Mouse (Mus musculus): ENCODE measurements around the gene Ino80d. TPM values are rescaled to one million over a fixed set of nuclear protein-coding genes. Genes with fewer than 3 reads are reported as not detected.

Ino80d gene
- total and polyA plus RNA-seq, 2 experiments from 2014 or later, result 5.7 to 11.9 TPM

DNA sequence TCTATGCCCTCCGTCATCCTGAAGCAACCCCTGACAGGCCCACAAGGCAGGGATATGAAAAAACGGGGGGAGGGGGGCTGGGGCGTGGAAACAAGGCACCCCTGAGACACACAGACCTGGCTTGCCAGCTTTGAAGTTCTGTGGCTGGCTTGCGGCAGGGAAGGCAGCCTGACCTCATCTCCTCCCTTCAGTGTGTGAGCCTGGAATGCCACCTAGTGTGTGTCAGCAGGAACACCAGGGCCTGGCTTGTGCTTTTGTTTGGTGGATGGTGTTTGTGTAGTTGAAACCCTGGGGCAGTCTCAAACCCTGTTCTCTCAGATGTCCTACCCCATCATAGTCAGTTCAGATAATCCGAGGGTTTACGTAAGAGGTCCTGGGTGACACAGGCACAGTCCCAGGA lies 150.2 kb downstream of the Ino80d start:
- ATAC-seq, result peak; percentile 98
- Histone ChIP-seq H3K9me3 (ENCODE audit: low read length) (no peaks in the 10 kb centered on the region), H3K9ac (no peak overlapping the region), H3K4me2 (ENCODE audit: low read depth) (no peak overlapping the region), H3K4me1 (ENCODE audit: insufficient read depth) (no peaks in the 10 kb centered on the region), H3K4me3 (ENCODE audit: low read depth, low read length) (no peak overlapping the region), H3K27ac (ENCODE audit: low read depth, low read length) (no peak overlapping the region), H3K27me3 (ENCODE audit: insufficient read depth, low read length) (no peaks in the 10 kb centered on the region), H3K36me3 (ENCODE audit: insufficient read depth) (no peaks in the 10 kb centered on the region)
- DNase-seq, result peak; percentile 90
- WGBS, result 20% methylated on average over 6 of the region's 6 CpGs
- peak; percentile 99 for TF ChIP-seq CTCF (IDR thresholded peaks at IDR 0.05; ENCODE audit: low read depth)

DNA sequence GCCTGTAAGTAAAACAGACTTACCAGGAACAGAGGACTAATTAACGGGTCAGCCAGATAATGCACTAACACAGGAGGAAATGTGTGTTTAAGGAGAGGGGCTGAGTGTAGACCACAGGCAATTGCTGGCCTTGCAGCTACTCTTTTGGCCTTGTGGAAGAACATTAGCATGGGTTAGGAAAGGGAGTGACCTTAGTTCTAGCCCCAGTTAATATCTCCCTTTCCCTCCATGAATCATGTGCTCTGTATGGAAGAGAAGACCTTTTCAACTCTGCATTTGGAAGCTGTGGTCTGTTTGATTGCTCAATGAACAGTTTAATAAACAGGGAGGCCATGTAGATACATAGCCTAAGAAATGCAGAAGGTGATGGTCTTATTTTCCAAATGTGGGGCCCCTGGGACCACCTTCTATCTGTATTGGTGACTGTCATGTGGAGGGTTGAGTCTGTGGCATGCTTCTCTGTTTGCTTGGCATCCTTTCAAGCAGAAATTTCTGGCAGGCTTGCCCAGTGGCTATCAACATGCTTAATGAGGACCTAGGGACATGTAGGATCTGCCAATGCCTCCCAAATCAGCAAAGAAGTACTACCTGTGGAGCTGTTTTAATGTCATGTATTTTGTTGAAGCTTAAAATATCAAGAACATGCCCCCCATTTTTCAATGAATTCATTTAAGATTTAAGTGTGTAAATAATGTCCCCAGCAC lies 157.4 kb downstream of the Ino80d start:
- H3K4me1 ChIP-seq (ENCODE audit: insufficient read depth), result no peaks in the 10 kb centered on the region
- no peak overlapping the region for H3K9ac ChIP-seq
- H3K27me3 ChIP-seq (ENCODE audit: insufficient read depth, low read length), result no peaks in the 10 kb centered on the region; the same call in 1 of the 2 replicates
- no peak overlapping the region for H3K4me2 ChIP-seq (ENCODE audit: low read depth)
- H3K4me3 ChIP-seq (ENCODE audit: low read depth, low read length), result no peak overlapping the region
- H3K36me3 ChIP-seq (ENCODE audit: insufficient read depth), result no peaks in the 10 kb centered on the region
- TF ChIP-seq CTCF (IDR thresholded peaks at IDR 0.05; ENCODE audit: low read depth), result no peak
- WGBS, result 41% methylated on average over 1 of the region's 1 CpGs
- no peaks in the 10 kb centered on the region for H3K9me3 ChIP-seq (ENCODE audit: low read length)
- ATAC-seq (no peak), DNase-seq (no peak)
- no peak overlapping the region for H3K27ac ChIP-seq (ENCODE audit: low read depth, low read length)

DNA sequence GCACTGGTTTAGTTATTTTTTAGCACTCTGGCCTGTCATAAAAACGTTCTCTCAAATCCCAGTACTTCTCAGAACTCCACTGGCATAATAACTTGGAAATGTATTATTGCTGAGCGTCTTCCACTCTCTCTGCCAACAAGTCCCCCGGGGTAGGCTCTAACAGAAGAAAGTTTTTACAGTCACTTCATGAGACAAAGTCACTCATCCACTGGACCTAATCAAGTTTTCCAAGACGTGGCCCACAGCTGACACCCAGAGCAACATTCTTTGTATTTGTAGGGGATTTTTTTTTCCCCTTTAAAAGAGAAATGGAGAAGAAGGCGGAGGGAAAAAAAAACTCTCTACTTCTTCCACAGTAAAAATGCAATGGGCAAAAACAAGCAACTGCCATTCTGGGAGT lies 157.9 kb downstream of the Ino80d start:
- no peak overlapping the region for H3K9ac ChIP-seq
- WGBS, result 60% methylated on average over 5 of the region's 5 CpGs
- no peaks in the 10 kb centered on the region for H3K4me1 ChIP-seq (ENCODE audit: insufficient read depth)
- H3K4me3 ChIP-seq (ENCODE audit: low read depth, low read length), result no peak overlapping the region
- no peaks in the 10 kb centered on the region for H3K36me3 ChIP-seq (ENCODE audit: insufficient read depth)
- H3K9me3 ChIP-seq (ENCODE audit: low read length), result no peaks in the 10 kb centered on the region
- H3K27me3 ChIP-seq (ENCODE audit: insufficient read depth, low read length), result no peaks in the 10 kb centered on the region; the same call in 1 of the 2 replicates
- ATAC-seq (no peak), DNase-seq (no peak)
- TF ChIP-seq CTCF (IDR thresholded peaks at IDR 0.05; ENCODE audit: low read depth), result no peak
- no peak overlapping the region for H3K27ac ChIP-seq (ENCODE audit: low read depth, low read length)
- H3K4me2 ChIP-seq (ENCODE audit: low read depth), result no peak overlapping the region

DNA sequence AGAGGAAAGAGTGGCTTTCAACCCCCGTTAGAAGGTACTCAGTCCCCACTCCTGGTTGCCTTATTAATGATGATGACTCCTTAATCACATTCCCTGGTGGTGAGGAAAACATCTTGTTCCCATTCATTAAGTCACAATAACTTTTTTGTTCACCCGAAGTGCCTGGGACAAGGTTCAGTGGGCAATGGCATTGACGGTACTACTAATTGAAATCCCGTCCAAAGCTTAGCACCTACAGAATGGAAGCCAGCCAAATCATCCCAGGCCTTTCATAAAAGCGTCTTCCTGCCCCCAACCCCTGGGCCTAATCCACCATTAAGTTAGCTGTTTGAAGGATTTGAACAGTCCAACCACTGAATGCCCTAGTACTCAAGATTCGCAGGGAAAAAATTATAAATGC lies 159.1 kb downstream of the Ino80d start:
- no peaks in the 10 kb centered on the region for H3K36me3 ChIP-seq (ENCODE audit: insufficient read depth)
- ATAC-seq (no peak), DNase-seq (no peak)
- TF ChIP-seq CTCF (IDR thresholded peaks at IDR 0.05; ENCODE audit: low read depth), result no peak
- no peak overlapping the region for H3K4me3 ChIP-seq (ENCODE audit: low read depth, low read length)
- H3K27me3 ChIP-seq (ENCODE audit: insufficient read depth, low read length), result no peaks in the 10 kb centered on the region; the same call in 1 of the 2 replicates
- no peaks in the 10 kb centered on the region for H3K9me3 ChIP-seq (ENCODE audit: low read length)
- no peaks in the 10 kb centered on the region for H3K4me1 ChIP-seq (ENCODE audit: insufficient read depth)
- no peak overlapping the region for H3K4me2 ChIP-seq (ENCODE audit: low read depth)
- no peak overlapping the region for H3K9ac ChIP-seq
- WGBS, result 8% methylated on average over 6 of the region's 6 CpGs
- H3K27ac ChIP-seq (ENCODE audit: low read depth, low read length), result no peak overlapping the region

DNA sequence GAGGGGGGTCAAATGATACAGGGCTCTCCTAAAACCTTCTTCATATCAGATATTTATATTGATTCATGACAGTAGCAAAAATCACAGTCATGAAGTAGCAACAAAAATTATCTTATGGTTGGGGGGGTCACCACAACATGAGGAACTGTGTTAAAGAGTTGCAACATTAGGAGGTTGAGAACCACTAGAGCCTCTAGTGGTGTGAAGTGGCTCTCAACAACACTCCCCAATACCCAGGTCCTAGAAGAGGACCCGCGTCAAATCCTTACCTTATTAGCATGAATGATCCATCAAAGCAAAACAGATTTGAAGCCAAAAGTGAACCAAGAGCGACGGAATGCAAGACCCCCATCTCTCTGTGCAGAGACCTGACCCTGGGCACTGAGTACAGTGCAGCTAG lies 161.4 kb downstream of the Ino80d start:
- H3K27me3 ChIP-seq (ENCODE audit: insufficient read depth, low read length), result no peaks in the 10 kb centered on the region; the same call in 1 of the 2 replicates
- no peaks in the 10 kb centered on the region for H3K9me3 ChIP-seq (ENCODE audit: low read length)
- no peak overlapping the region for H3K4me2 ChIP-seq (ENCODE audit: low read depth)
- 82% methylated on average over 4 of the region's 4 CpGs for WGBS
- no peak for ATAC-seq
- H3K4me1 ChIP-seq (ENCODE audit: insufficient read depth), result no peaks in the 10 kb centered on the region
- no peak overlapping the region for H3K4me3 ChIP-seq (ENCODE audit: low read depth, low read length)
- H3K36me3 ChIP-seq (ENCODE audit: insufficient read depth), result no peaks in the 10 kb centered on the region
- TF ChIP-seq CTCF (IDR thresholded peaks at IDR 0.05; ENCODE audit: low read depth), result no peak
- H3K27ac ChIP-seq (ENCODE audit: low read depth, low read length), result no peak overlapping the region
- no peak for DNase-seq
- H3K9ac ChIP-seq, result no peak overlapping the region

DNA sequence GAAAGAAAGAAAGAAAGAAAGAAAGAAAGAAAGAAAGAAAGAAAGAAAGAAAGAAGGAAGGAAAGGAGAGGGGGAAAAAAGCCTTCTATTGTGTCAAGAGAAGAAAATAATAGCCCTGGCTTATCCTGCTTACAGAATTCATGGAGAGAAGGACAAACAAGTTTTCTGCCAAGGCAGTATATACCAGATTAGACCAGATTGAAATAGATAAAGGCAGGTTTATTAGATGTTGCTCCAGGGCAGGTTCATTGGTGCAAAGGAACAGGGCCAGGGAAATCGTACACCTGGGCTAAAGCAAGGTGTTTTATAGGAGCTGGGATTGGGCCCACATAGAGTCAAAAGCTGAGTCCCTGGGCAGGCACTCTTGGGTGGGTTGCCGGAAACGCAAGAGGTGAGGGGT lies 162.1 kb downstream of the Ino80d start:
- Histone ChIP-seq H3K27me3 (ENCODE audit: insufficient read depth, low read length) (no peaks in the 10 kb centered on the region; the same call in 1 of the 2 replicates), H3K4me3 (ENCODE audit: low read depth, low read length) (no peak overlapping the region), H3K4me1 (ENCODE audit: insufficient read depth) (no peaks in the 10 kb centered on the region), H3K27ac (ENCODE audit: low read depth, low read length) (no peak overlapping the region), H3K4me2 (ENCODE audit: low read depth) (no peak overlapping the region), H3K9ac (no peak overlapping the region), H3K36me3 (ENCODE audit: insufficient read depth) (no peaks in the 10 kb centered on the region), H3K9me3 (ENCODE audit: low read length) (no peaks in the 10 kb centered on the region)
- ATAC-seq (no peak), DNase-seq (no peak)
- TF ChIP-seq CTCF (IDR thresholded peaks at IDR 0.05; ENCODE audit: low read depth), result no peak
- WGBS, result 93% methylated on average over 3 of the region's 3 CpGs

DNA sequence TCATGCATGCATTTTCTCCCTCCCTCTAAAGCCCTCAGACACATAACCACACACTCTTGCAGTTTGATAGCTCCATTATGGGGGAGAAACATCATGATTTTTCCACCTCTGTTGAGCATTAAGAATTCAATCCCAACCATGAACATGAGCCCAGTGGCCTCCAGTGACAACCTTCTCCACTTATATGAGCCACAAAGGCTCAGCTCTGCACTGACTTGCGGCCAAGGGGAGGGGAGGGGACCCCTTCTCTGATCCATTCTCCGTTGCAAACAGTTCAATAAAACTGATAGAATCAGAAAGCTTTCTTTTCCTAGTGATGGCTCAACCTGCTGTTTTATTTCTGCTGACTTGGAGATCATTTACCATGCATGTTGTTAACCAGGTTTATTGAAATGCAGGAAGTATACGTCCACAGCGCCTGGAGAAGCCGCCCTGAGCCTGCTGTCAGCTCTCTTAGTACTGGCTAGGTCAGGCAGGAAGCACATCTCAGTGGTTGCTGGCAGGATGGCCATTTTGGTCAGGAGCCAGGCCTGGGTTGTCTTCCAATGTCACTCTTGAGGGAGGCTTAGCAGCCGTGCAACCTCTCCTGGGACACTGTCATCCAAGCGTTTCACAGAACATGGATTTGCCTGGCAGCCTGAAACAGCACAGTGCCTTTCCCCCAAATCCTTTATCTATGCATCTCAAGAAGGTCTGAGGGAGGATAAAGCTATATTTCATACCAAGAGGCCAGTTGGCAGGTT lies 163.2 kb downstream of the Ino80d start:
- Histone ChIP-seq H3K9me3 (ENCODE audit: low read length) (no peaks in the 10 kb centered on the region), H3K9ac (no peak overlapping the region), H3K4me3 (ENCODE audit: low read depth, low read length) (no peak overlapping the region), H3K27ac (ENCODE audit: low read depth, low read length) (no peak overlapping the region), H3K36me3 (ENCODE audit: insufficient read depth) (no peaks in the 10 kb centered on the region), H3K4me1 (ENCODE audit: insufficient read depth) (no peaks in the 10 kb centered on the region), H3K27me3 (ENCODE audit: insufficient read depth, low read length) (no peaks in the 10 kb centered on the region; the same call in 1 of the 2 replicates), H3K4me2 (ENCODE audit: low read depth) (no peak overlapping the region)
- DNase-seq (peak; percentile 35), ATAC-seq (0 out of 2 replicates have a peak, but pooled peaks have one; percentile 34)
- WGBS, result 52% methylated on average over 7 of the region's 7 CpGs
- no peak for TF ChIP-seq CTCF (IDR thresholded peaks at IDR 0.05; ENCODE audit: low read depth)

All from forebrain, postnatal 0 days (tissue).